Mouse (Mus musculus) cortical plate, adult 2 months (tissue): ENCODE data around the gene Grin3b.

Source experiments
- CTCF ChIP-seq: fragments of 200-500 bp; IDR thresholded peaks from 2 replicates; pipeline ENCODE4 v1.5.1; 2011; ENCODE audit warnings: mild to moderate bottlenecking, control low read depth, low read length; ENCODE audit not compliant: insufficient read depth; ENCODE audit errors: extremely low read depth
- POLR2A ChIP-seq: fragments of 200-500 bp; IDR thresholded peaks from 2 replicates; pipeline ENCODE4 v1.6.1; 2011; ENCODE audit warnings: mild to moderate bottlenecking, low read length, control low read depth; ENCODE audit not compliant: insufficient read depth; ENCODE audit errors: extremely low read depth

GRCm38 (mm10) chr10:79991099-79991498, 20.6 kb downstream of the Grin3b start:
- TF ChIP-seq CTCF (no peak), POLR2A (no peak)
